Mouse (Mus musculus) left cerebral cortex, postnatal 14 days (tissue): Measurements from ENCODE around the gene Sephs2. TPM values are rescaled to one million over a fixed set of nuclear protein-coding genes. Genes with fewer than 3 reads are reported as not detected.

Source experiments
- DNase-seq, 2 experiments: peaks; one replicate each; pipeline ENCODE4 v3.0.0; 2021 to 2022; ENCODE audit warnings: low spot score in 2 of 2, mixed read lengths in 1 of 2
- intact Hi-C: fragments of 180-260 bp; cut with DNase I; formaldehyde crosslinking; loops from one replicate; pipeline ENCODE4 v1.15.1; 2025
- total RNA-seq, 2 experiments: library from RNA; stranded (reverse); gene quantifications; 2 replicates each; pipeline ENCODE4 v1.2.3; 2021

The Sephs2 gene
- total RNA-seq, 2 experiments from 2014 or later: 45.9 to 50.3 TPM

- intact Hi-C loops: no loop called here
- peak; percentile 93 to 95 for DNase-seq
These were observed 29.8 kb downstream of the Sephs2 start, which contains the start of gene Zfp771 for GRCm38 (mm10) chr7:127243870-127244657. Zfp771 (plus strand) TSS chr7:127244274.

GRCm38 (mm10) chr7:127243361-127243867 lies 30.4 kb downstream of the Sephs2 start:
- intact Hi-C loops: no loop called here
- DNase-seq: no peak

GRCm38 (mm10) chr7:127234777-127235176 lies 39.1 kb downstream of the Sephs2 start:
- intact Hi-C loops: no loop called here
- DNase-seq: no peak

- intact Hi-C loops: no loop called here
- DNase-seq: no peak
These were observed 40.1 kb downstream of the Sephs2 start for GRCm38 (mm10) chr7:127233765-127234164.

- no peak for DNase-seq
- intact Hi-C loops: no loop called here
These were observed 40.5 kb downstream of the Sephs2 start for GRCm38 (mm10) chr7:127233368-127233749.

GRCm38 (mm10) chr7:127232622-127233367 lies 41.1 kb downstream of the Sephs2 start, which contains the start of the genes Zfp553 and Sept1:
Zfp553 (plus strand) TSS chr7:127233061.
Sept1 (minus strand) TSS chr7:127233130.
- intact Hi-C loops: no loop called here
- DNase-seq: peak; percentile 69 to 81

GRCm38 (mm10) chr7:127231826-127232621 lies 41.8 kb downstream of the Sephs2 start:
- intact Hi-C loops: no loop called here
- DNase-seq: no peak

- intact Hi-C loops: no loop called here
- no peak for DNase-seq
These were observed 42.5 kb downstream of the Sephs2 start for GRCm38 (mm10) chr7:127231376-127231775.

GRCm38 (mm10) chr7:127228615-127229303 lies 45.1 kb downstream of the Sephs2 start:
- intact Hi-C loops: no loop called here
- peak; percentile 85 to 89 for DNase-seq

GRCm38 (mm10) chr7:127225147-127225995 lies 48.5 kb downstream of the Sephs2 start:
- intact Hi-C loops: no loop called here
- DNase-seq: peak in 1 of 2 experiments; percentile 55

GRCm38 (mm10) chr7:127224616-127225015 lies 49.2 kb downstream of the Sephs2 start:
- intact Hi-C loops: no loop called here
- no peak for DNase-seq

GRCm38 (mm10) chr7:127223515-127224478 lies 50.1 kb downstream of the Sephs2 start:
- intact Hi-C loops: no loop called here
- no peak for DNase-seq

- DNase-seq: no peak
- intact Hi-C loops: no loop called here
These were observed 50.7 kb downstream of the Sephs2 start for GRCm38 (mm10) chr7:127223106-127223505.
